Mouse (Mus musculus) MEL (cell line): Measurements from ENCODE around the gene Muc13.
A peak's percentile ranks its signal among the peaks of the same experiment; 100 is the strongest.

Experiments used
- BHLHE40 ChIP-seq: IDR thresholded peaks from 2 replicates; pipeline ENCODE4 v1.6.1; 2012; ENCODE audit warnings: low read depth, mild to moderate bottlenecking, inconsistent platforms, low read length, improper control_type of control experiment, borderline replicate concordance
- CHD1 ChIP-seq: IDR thresholded peaks from 2 replicates; pipeline ENCODE4 v1.6.1; 2012; ENCODE audit warnings: low read depth, mild to moderate bottlenecking, inconsistent platforms, low read length, improper control_type of control experiment
- CTCF ChIP-seq, 3 experiments: IDR thresholded peaks in 2 of 3; conservative IDR thresholded peaks in 1 of 3; 2 replicates each; pipeline ENCODE4 v1.5.1; 2011 to 2012; ENCODE audit warnings: low read length in 3 of 3, low read depth in 2 of 3, mild to moderate bottlenecking in 2 of 3, improper control_type of control experiment in 1 of 3, inconsistent platforms in 1 of 3, mixed read lengths in 1 of 3, moderate library complexity in 1 of 3; ENCODE audit not compliant: control insufficient read depth in 1 of 3, insufficient read depth in 1 of 3, poor library complexity in 1 of 3, severe bottlenecking in 1 of 3
- EP300 ChIP-seq, 2 experiments: IDR thresholded peaks; 2 replicates each; pipeline ENCODE4 v1.6.1; 2011; ENCODE audit warnings: improper control_type of control experiment in 2 of 2, low read length in 2 of 2, low read depth in 1 of 2, mild to moderate bottlenecking in 1 of 2
- GATA1 ChIP-seq: IDR thresholded peaks from 2 replicates; pipeline ENCODE4 v1.6.1; 2011; ENCODE audit warnings: low read depth, low read length, improper control_type of control experiment
- MAZ ChIP-seq: IDR thresholded peaks from 2 replicates; pipeline ENCODE4 v1.6.1; 2012; ENCODE audit warnings: low read depth, mild to moderate bottlenecking, inconsistent platforms, low read length, improper control_type of control experiment
- NELFE ChIP-seq: IDR thresholded peaks from 2 replicates; pipeline ENCODE4 v1.6.1; 2011; ENCODE audit warnings: low read depth, low read length, improper control_type of control experiment
- NRF1 ChIP-seq: IDR thresholded peaks from 2 replicates; pipeline ENCODE4 v1.6.1; 2014; ENCODE audit warnings: low read depth, mild to moderate bottlenecking, inconsistent platforms, low read length, improper control_type of control experiment, moderate library complexity; ENCODE audit not compliant: poor library complexity, insufficient read depth, severe bottlenecking
- POLR2AphosphoS2 ChIP-seq: IDR thresholded peaks from 2 replicates; pipeline ENCODE4 v1.6.1; 2011; ENCODE audit warnings: low read length, improper control_type of control experiment
- RCOR1 ChIP-seq: IDR thresholded peaks from 2 replicates; pipeline ENCODE4 v1.6.1; 2012; ENCODE audit warnings: low read depth, mild to moderate bottlenecking, inconsistent platforms, low read length, improper control_type of control experiment
- TCF12 ChIP-seq: IDR thresholded peaks from 2 replicates; pipeline ENCODE4 v1.6.1; 2014; ENCODE audit warnings: low read depth, mild to moderate bottlenecking, inconsistent platforms, low read length, improper control_type of control experiment, moderate library complexity

DNA sequence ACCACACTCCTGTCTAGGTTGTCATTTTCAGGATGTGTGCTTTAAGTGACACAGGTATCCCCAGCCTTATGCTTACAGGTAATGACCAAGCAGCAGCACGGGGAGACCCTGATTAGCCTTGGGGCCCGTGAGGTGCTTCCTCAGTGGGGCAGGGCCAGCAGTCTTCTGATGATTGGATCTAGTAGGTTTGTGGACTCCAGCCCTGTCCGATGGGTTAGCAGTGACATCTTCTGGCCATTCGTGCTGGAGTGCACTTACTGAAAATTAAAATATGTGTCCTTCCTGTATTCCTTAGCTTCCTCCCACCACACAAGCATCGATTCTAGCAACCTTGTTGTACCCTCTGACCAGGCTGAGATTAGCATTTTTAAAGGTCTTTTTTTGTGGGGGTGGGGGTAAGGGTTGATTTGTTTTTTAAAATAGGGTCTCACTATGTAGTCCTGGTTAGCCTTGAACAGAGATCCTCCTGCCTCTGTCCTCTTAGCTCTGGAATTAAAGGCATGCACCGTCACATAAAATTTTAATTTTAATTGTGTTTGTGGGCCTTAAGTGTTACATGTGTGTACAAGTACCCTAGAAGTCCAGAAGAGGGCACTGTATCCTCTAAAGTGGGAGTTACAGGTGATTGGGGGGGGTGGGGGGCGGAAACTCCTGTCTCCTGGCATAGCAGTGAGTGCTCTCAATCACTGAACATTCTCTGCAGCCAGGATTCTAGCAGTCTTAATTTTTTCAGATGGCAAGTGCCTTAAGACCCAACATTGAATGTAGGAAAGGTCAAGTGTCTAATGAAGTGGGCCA lies 49.0 kb upstream of the Muc13 start:
- TF ChIP-seq CTCF (IDR thresholded peaks at IDR 0.05 in 2 of 3, conservative IDR thresholded peaks at IDR 0.05 in 1 of 3; ENCODE audit: control insufficient read depth in 1 of 3, insufficient read depth in 1 of 3, low read depth in 2 of 3, low read length in 3 of 3, poor library complexity in 1 of 3, severe bottlenecking in 1 of 3) (peak; percentile 19 to 73 (median 40); a peak in 4 of 6 replicates), CHD1 (no peak), BHLHE40 (no peak), EP300 (IDR thresholded peaks at IDR 0.05; ENCODE audit: low read depth in 1 of 2, low read length in 2 of 2) (no peak), NRF1 (no peak), TCF12 (no peak), RCOR1 (no peak), POLR2AphosphoS2 (no peak), MAZ (0 out of 2 replicates have a peak, but pooled peaks have one; percentile 77), NELFE (no peak), GATA1 (no peak)
